Mouse (Mus musculus): ENCODE measurements around the gene Fsip1.
"Not testable (repeated sequence)": the region's sequence is repeated elsewhere in the genome, so short reads cannot be mapped to it uniquely, and the experiment has no call there.

Gene Fsip1

GRCm38 (mm10) chr2:118174558-118175383 is 82.0 kb downstream of the Fsip1 start:
- DNase-seq (ENCODE audit: low read depth) = no peak

- DNase-seq (ENCODE audit: low read depth) = no peak
These were observed 88.5 kb downstream of the Fsip1 start for GRCm38 (mm10) chr2:118168225-118168624.

GRCm38 (mm10) chr2:118167731-118168130 is 89.0 kb downstream of the Fsip1 start:
- DNase-seq (ENCODE audit: low read depth) = no peak

- DNase-seq (ENCODE audit: low read depth) = no peak
These were observed 91.1 kb downstream of the Fsip1 start for GRCm38 (mm10) chr2:118165691-118166090.

GRCm38 (mm10) chr2:118164137-118164536 is 92.6 kb downstream of the Fsip1 start:
- DNase-seq (ENCODE audit: low read depth) = no peak

GRCm38 (mm10) chr2:118162486-118162885 is 94.3 kb downstream of the Fsip1 start:
- no peak for DNase-seq (ENCODE audit: low read depth)

- DNase-seq (ENCODE audit: low read depth) = no peak
These were observed 95.8 kb downstream of the Fsip1 start for GRCm38 (mm10) chr2:118160991-118161390.

GRCm38 (mm10) chr2:118160547-118160946 is 96.2 kb downstream of the Fsip1 start:
- DNase-seq (ENCODE audit: low read depth) = no peak

- DNase-seq (ENCODE audit: low read depth) = no peak
These were observed 97.6 kb downstream of the Fsip1 start for GRCm38 (mm10) chr2:118159126-118159525.

- no peak for DNase-seq (ENCODE audit: low read depth)
These were observed 98.7 kb downstream of the Fsip1 start for GRCm38 (mm10) chr2:118158095-118158494.

- no peak for DNase-seq (ENCODE audit: low read depth)
These were observed 106.8 kb downstream of the Fsip1 start for GRCm38 (mm10) chr2:118149855-118150563.

- no peak for DNase-seq (ENCODE audit: low read depth)
These were observed 108.2 kb downstream of the Fsip1 start for GRCm38 (mm10) chr2:118148321-118149142.

- not testable (repeated sequence) for DNase-seq (ENCODE audit: low read depth)
These were observed 109.0 kb downstream of the Fsip1 start for GRCm38 (mm10) chr2:118147749-118148148.

GRCm38 (mm10) chr2:118141651-118142050 is 115.1 kb downstream of the Fsip1 start:
- DNase-seq (ENCODE audit: low read depth) = no peak

- no peak for DNase-seq (ENCODE audit: low read depth)
These were observed 117.5 kb downstream of the Fsip1 start for GRCm38 (mm10) chr2:118139261-118139660.

- no peak for DNase-seq (ENCODE audit: low read depth)
These were observed 119.0 kb downstream of the Fsip1 start for GRCm38 (mm10) chr2:118137776-118138175.

- DNase-seq (ENCODE audit: low read depth) = no peak
These were observed 119.7 kb downstream of the Fsip1 start for GRCm38 (mm10) chr2:118137071-118137470.

GRCm38 (mm10) chr2:118128313-118128712 is 128.5 kb downstream of the Fsip1 start:
- no peak for DNase-seq (ENCODE audit: low read depth)

- DNase-seq (ENCODE audit: low read depth) = no peak
These were observed 129.1 kb downstream of the Fsip1 start for GRCm38 (mm10) chr2:118127516-118128288.

GRCm38 (mm10) chr2:118125943-118126470 is 130.8 kb downstream of the Fsip1 start:
- no peak for DNase-seq (ENCODE audit: low read depth)

GRCm38 (mm10) chr2:118125211-118125939 is 131.4 kb downstream of the Fsip1 start:
- DNase-seq (ENCODE audit: low read depth) = no peak

Data from naive thymus-derived CD4-positive, alpha-beta T cell, adult 2 months (primary cell).